Mouse (Mus musculus): ENCODE results near the gene Ltk. TPM values are rescaled to one million over a fixed set of nuclear protein-coding genes. Genes with fewer than 3 reads are reported as not detected.

Ltk gene
- polyA plus RNA-seq, 1 experiment from 2014 or later, result 3.3 TPM

GRCm38 (mm10) chr2:119745281-119745680, 14.9 kb downstream of the Ltk start:
- Histone ChIP-seq H3K4me1 (ENCODE audit: control insufficient read depth, insufficient read depth, low read length) (peaks cover 25% of the 10 kb centered on the region; the same call in 1 of the 2 replicates), H3K27me3 (ENCODE audit: control insufficient read depth, insufficient read depth, low read length) (peaks cover 10% of the 10 kb centered on the region), H3K4me2 (replicated peaks; ENCODE audit: low read depth, low read length) (peak overlapping the region; percentile 100), H3K9me3 (ENCODE audit: control insufficient read depth, low read depth, low read length) (no peaks in the 10 kb centered on the region), H3K9ac (replicated peaks; ENCODE audit: low read depth, low read length) (no peak overlapping the region), H3K36me3 (ENCODE audit: control insufficient read depth, insufficient read depth, low read length) (no peaks in the 10 kb centered on the region), H3K27ac (ENCODE audit: low read length) (peak overlapping the region; percentile 53; the same call in 1 of the 2 replicates), H3K4me3 (ENCODE audit: low read depth, low read length) (no peak overlapping the region)
- no peak for ATAC-seq (ENCODE audit: insufficient number of reproducible peaks, insufficient read depth, low FRiP score, low read depth)
- WGBS, result 7% methylated on average over 1 of the region's 1 CpGs

GRCm38 (mm10) chr2:119744163-119745111, 15.8 kb downstream of the Ltk start:
- WGBS, result 5% methylated on average over 46 of the region's 46 CpGs
- Histone ChIP-seq H3K4me2 (replicated peaks; ENCODE audit: low read depth, low read length) (peak overlapping the region; percentile 100), H3K36me3 (ENCODE audit: control insufficient read depth, insufficient read depth, low read length) (no peaks in the 10 kb centered on the region), H3K9me3 (ENCODE audit: control insufficient read depth, low read depth, low read length) (no peaks in the 10 kb centered on the region), H3K4me3 (ENCODE audit: low read depth, low read length) (peak overlapping the region; percentile 58), H3K4me1 (ENCODE audit: control insufficient read depth, insufficient read depth, low read length) (peaks cover 25% of the 10 kb centered on the region; the same call in 1 of the 2 replicates), H3K27ac (ENCODE audit: low read length) (peak overlapping the region; percentile 53), H3K27me3 (ENCODE audit: control insufficient read depth, insufficient read depth, low read length) (peaks cover 10% of the 10 kb centered on the region), H3K9ac (replicated peaks; ENCODE audit: low read depth, low read length) (no peak overlapping the region)
- peak; percentile 78 for ATAC-seq (ENCODE audit: insufficient number of reproducible peaks, insufficient read depth, low FRiP score, low read depth)

- Histone ChIP-seq H3K27me3 (ENCODE audit: control insufficient read depth, insufficient read depth, low read length) (peaks cover 10% of the 10 kb centered on the region), H3K9ac (replicated peaks; ENCODE audit: low read depth, low read length) (no peak overlapping the region)
- ATAC-seq (ENCODE audit: insufficient number of reproducible peaks, insufficient read depth, low FRiP score, low read depth), result no peak
These were observed 16.4 kb downstream of the Ltk start for GRCm38 (mm10) chr2:119743808-119744162.

GRCm38 (mm10) chr2:119743176-119743807, 16.9 kb downstream of the Ltk start:
- Histone ChIP-seq H3K4me2 (replicated peaks; ENCODE audit: low read depth, low read length) (peak overlapping the region; percentile 100), H3K9ac (replicated peaks; ENCODE audit: low read depth, low read length) (peak overlapping the region; percentile 39; the same call in 1 of the 2 replicates), H3K27me3 (ENCODE audit: control insufficient read depth, insufficient read depth, low read length) (peaks cover 10% of the 10 kb centered on the region), H3K9me3 (ENCODE audit: control insufficient read depth, low read depth, low read length) (no peaks in the 10 kb centered on the region), H3K36me3 (ENCODE audit: control insufficient read depth, insufficient read depth, low read length) (no peaks in the 10 kb centered on the region), H3K27ac (ENCODE audit: low read length) (peak overlapping the region; percentile 48), H3K4me3 (ENCODE audit: low read depth, low read length) (peak overlapping the region; percentile 58), H3K4me1 (ENCODE audit: control insufficient read depth, insufficient read depth, low read length) (peaks cover 25% of the 10 kb centered on the region; the same call in 1 of the 2 replicates)
- ATAC-seq (ENCODE audit: insufficient number of reproducible peaks, insufficient read depth, low FRiP score, low read depth), result no peak
- 13% methylated on average over 25 of the region's 31 CpGs for WGBS

More at GRCm38 (mm10) chr2:119743808-119744162, 16.4 kb downstream of the Ltk start:
- H3K4me2 ChIP-seq (replicated peaks; ENCODE audit: low read depth, low read length), result peak overlapping the region; percentile 100
- peaks cover 25% of the 10 kb centered on the region; the same call in 1 of the 2 replicates for H3K4me1 ChIP-seq (ENCODE audit: control insufficient read depth, insufficient read depth, low read length)
- H3K4me3 ChIP-seq (ENCODE audit: low read depth, low read length), result peak overlapping the region; percentile 58
- H3K36me3 ChIP-seq (ENCODE audit: control insufficient read depth, insufficient read depth, low read length), result no peaks in the 10 kb centered on the region
- H3K9me3 ChIP-seq (ENCODE audit: control insufficient read depth, low read depth, low read length), result no peaks in the 10 kb centered on the region
- H3K27ac ChIP-seq (ENCODE audit: low read length), result peak overlapping the region; percentile 53
- WGBS, result 9% methylated on average over 22 of the region's 22 CpGs

DNA sequence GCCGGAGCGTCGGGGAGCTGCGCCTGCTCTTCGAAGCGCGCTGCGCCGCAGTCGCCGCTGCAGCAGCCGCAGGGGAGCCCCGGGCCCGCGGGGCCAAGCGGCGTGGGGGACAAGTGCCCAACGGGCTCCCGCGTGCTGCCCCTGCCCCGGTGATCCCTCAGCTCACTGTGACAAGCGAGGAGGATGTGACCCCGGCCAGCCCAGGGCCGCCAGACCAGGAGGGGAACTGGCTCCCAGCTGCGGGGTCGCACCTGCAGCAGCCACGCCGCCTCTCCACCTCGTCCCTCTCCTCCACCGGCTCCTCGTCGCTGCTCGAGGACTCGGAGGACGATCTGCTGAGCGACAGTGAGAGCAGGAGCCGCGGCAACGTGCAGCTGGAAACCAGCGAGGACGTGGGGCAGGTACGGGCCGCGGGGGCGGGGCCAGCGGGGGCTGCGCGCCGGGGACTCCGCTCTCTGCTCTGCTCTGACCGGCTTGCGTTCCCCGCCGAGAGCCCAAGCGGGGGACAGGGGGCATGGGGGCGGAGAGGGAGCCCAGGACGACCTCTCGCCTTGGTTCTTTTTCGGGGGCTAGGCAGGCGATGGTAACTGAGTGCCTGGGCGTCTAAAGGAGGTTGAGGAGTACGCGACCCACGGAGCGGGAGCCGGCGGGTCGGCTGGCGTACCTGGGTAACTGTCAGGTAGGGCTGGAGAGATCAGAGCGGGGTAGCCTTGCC, 17.6 kb downstream of the Ltk start:
- under 1% methylated on average over 63 of the region's 70 CpGs for WGBS
- Histone ChIP-seq H3K9me3 (ENCODE audit: control insufficient read depth, low read depth, low read length) (no peaks in the 10 kb centered on the region), H3K9ac (replicated peaks; ENCODE audit: low read depth, low read length) (peak overlapping the region; percentile 39), H3K27ac (ENCODE audit: low read length) (peak overlapping the region; percentile 93; the same call in 1 of the 2 replicates), H3K4me1 (ENCODE audit: control insufficient read depth, insufficient read depth, low read length) (peaks cover 25% of the 10 kb centered on the region; the same call in 1 of the 2 replicates), H3K27me3 (ENCODE audit: control insufficient read depth, insufficient read depth, low read length) (peaks cover 10% of the 10 kb centered on the region), H3K4me3 (ENCODE audit: low read depth, low read length) (peak overlapping the region; percentile 58), H3K36me3 (ENCODE audit: control insufficient read depth, insufficient read depth, low read length) (no peaks in the 10 kb centered on the region), H3K4me2 (replicated peaks; ENCODE audit: low read depth, low read length) (peak overlapping the region; percentile 100)
- no peak for ATAC-seq (ENCODE audit: insufficient number of reproducible peaks, insufficient read depth, low FRiP score, low read depth)

- Histone ChIP-seq H3K4me3 (ENCODE audit: low read depth, low read length) (peak within 1 kb of the TSS; percentile 58), H3K4me1 (ENCODE audit: control insufficient read depth, insufficient read depth, low read length) (peaks cover 27% of the 10 kb centered on the region; the same call in 1 of the 2 replicates), H3K36me3 (ENCODE audit: control insufficient read depth, insufficient read depth, low read length) (no peaks in the 10 kb centered on the region), H3K4me2 (replicated peaks; ENCODE audit: low read depth, low read length) (peak within 1 kb of the TSS; percentile 100), H3K9me3 (ENCODE audit: control insufficient read depth, low read depth, low read length) (no peaks in the 10 kb centered on the region), H3K27me3 (ENCODE audit: control insufficient read depth, insufficient read depth, low read length) (peaks cover 10% of the 10 kb centered on the region), H3K27ac (ENCODE audit: low read length) (peak within 1 kb of the TSS; percentile 93), H3K9ac (replicated peaks; ENCODE audit: low read depth, low read length) (peak within 1 kb of the TSS; percentile 39)
- peak; percentile 72 for ATAC-seq (ENCODE audit: insufficient number of reproducible peaks, insufficient read depth, low FRiP score, low read depth)
- 2% methylated on average over 27 of the region's 53 CpGs for WGBS
These were observed 18.4 kb downstream of the Ltk start, which contains the start of gene Itpka for GRCm38 (mm10) chr2:119741581-119742411. Itpka (plus strand) TSS chr2:119742337.

DNA sequence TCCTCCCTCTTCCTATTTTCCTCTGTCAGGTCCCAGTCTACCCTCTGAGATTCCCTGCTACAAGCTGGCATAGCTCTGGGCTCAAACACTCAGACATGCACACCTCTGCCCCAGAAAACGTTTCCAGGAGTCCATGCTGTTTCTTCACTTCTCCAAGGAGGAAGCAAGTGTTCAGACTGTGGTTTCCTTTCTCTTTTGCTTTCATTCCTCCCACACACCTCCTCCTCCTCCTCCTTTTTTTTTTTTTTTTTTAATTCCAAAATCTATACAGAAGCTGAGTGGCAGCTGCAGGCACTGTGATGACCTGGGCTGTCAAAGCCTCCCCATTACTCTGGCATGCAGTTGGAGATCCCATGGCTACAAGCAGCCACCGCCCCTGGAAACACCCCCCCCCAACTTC, 19.7 kb downstream of the Ltk start:
- Histone ChIP-seq H3K36me3 (ENCODE audit: control insufficient read depth, insufficient read depth, low read length) (no peaks in the 10 kb centered on the region), H3K27me3 (ENCODE audit: control insufficient read depth, insufficient read depth, low read length) (peaks cover 10% of the 10 kb centered on the region), H3K4me1 (ENCODE audit: control insufficient read depth, insufficient read depth, low read length) (peaks cover 27% of the 10 kb centered on the region; the same call in 1 of the 2 replicates), H3K9me3 (ENCODE audit: control insufficient read depth, low read depth, low read length) (no peaks in the 10 kb centered on the region), H3K9ac (replicated peaks; ENCODE audit: low read depth, low read length) (no peak overlapping the region), H3K27ac (ENCODE audit: low read length) (peak overlapping the region; percentile 93; the same call in 1 of the 2 replicates), H3K4me3 (ENCODE audit: low read depth, low read length) (no peak overlapping the region), H3K4me2 (replicated peaks; ENCODE audit: low read depth, low read length) (peak overlapping the region; percentile 100; the same call in 1 of the 2 replicates)
- WGBS, result 19% methylated on average over 2 of the region's 2 CpGs
- no peak for ATAC-seq (ENCODE audit: insufficient number of reproducible peaks, insufficient read depth, low FRiP score, low read depth)

Data from stomach, embryonic 14.5 days (tissue).